Mouse (Mus musculus) heart, adult 11 months (tissue): ENCODE measurements at regions not wholly inside any gene's neighbourhood (a gene's known extent, or its start where the extent isn't known, plus 50 kb on each side); places are given as distances from the start of the nearest gene placed in this dataset.
A peak's percentile ranks its signal among the peaks of the same experiment; 100 is the strongest.

Source experiments
- DNase-seq: peaks from one replicate; pipeline ENCODE4 v3.0.0; 2022

GRCm38 (mm10) chr6:104192733-104193132 is 299.9 kb upstream of the Cntn6 start:
- peak; percentile 89 for DNase-seq

- no peak for DNase-seq
Observed at GRCm38 (mm10) chr6:104207433-104207832, 285.2 kb upstream of the Cntn6 start.
